Mouse (Mus musculus): Measurements from ENCODE around the gene Cux1.

Cux1 gene

GRCm38 (mm10) chr5:136582201-136582600, 14.9 kb upstream of the Cux1 start:
- no peak for DNase-seq (ENCODE audit: low read depth, low spot score)
- H3K36me3 ChIP-seq (ENCODE audit: control insufficient read depth, insufficient read depth, low read length, poor library complexity, severe bottlenecking) = no peaks in the 10 kb centered on the region
- no peaks in the 10 kb centered on the region for H3K27me3 ChIP-seq (ENCODE audit: control insufficient read depth, insufficient read depth, low read length, poor library complexity, severe bottlenecking)

- Histone ChIP-seq H3K27me3 (ENCODE audit: control insufficient read depth, insufficient read depth, low read length, poor library complexity, severe bottlenecking) (no peaks in the 10 kb centered on the region), H3K36me3 (ENCODE audit: control insufficient read depth, insufficient read depth, low read length, poor library complexity, severe bottlenecking) (no peaks in the 10 kb centered on the region)
- DNase-seq (ENCODE audit: low read depth, low spot score) = no peak
Measured at GRCm38 (mm10) chr5:136581625-136582024, 14.3 kb upstream of the Cux1 start.

GRCm38 (mm10) chr5:136581166-136581565, 13.9 kb upstream of the Cux1 start:
- H3K27me3 ChIP-seq (ENCODE audit: control insufficient read depth, insufficient read depth, low read length, poor library complexity, severe bottlenecking) = no peaks in the 10 kb centered on the region
- peak; percentile 73 for DNase-seq (ENCODE audit: low read depth, low spot score)
- H3K36me3 ChIP-seq (ENCODE audit: control insufficient read depth, insufficient read depth, low read length, poor library complexity, severe bottlenecking) = no peaks in the 10 kb centered on the region

- no peaks in the 10 kb centered on the region for H3K36me3 ChIP-seq (ENCODE audit: control insufficient read depth, insufficient read depth, low read length, poor library complexity, severe bottlenecking)
- H3K27me3 ChIP-seq (ENCODE audit: control insufficient read depth, insufficient read depth, low read length, poor library complexity, severe bottlenecking) = no peaks in the 10 kb centered on the region
- no peak for DNase-seq (ENCODE audit: low read depth, low spot score)
Measured at GRCm38 (mm10) chr5:136578201-136578600, 10.9 kb upstream of the Cux1 start.

- DNase-seq (ENCODE audit: low read depth, low spot score) = no peak
- Histone ChIP-seq H3K36me3 (ENCODE audit: control insufficient read depth, insufficient read depth, low read length, poor library complexity, severe bottlenecking) (no peaks in the 10 kb centered on the region), H3K27me3 (ENCODE audit: control insufficient read depth, insufficient read depth, low read length, poor library complexity, severe bottlenecking) (no peaks in the 10 kb centered on the region)
Measured at GRCm38 (mm10) chr5:136570171-136570570, 2.9 kb upstream of the Cux1 start.

DNA sequence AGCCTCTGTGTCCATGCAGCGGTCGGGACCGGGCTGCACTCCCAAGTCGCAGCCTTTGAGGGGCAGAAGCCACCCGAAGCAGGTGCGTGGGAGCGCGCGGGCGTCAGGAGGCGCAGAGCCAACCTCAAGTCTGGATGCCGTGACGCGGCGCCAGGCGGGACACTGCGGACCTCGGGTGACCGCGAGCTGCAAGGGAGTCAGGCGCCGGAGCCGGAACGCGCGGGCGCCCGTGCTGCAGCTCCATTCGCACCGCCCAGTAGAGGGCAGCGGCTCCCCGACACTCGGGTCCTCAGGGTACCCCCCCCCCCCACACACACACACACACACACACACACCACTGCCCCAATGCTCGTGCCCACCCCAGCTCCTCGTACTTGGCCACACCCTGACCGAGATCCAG, 1.5 kb upstream of the Cux1 start:
- DNase-seq (ENCODE audit: low read depth, low spot score) = peak; percentile 82
- H3K36me3 ChIP-seq (ENCODE audit: control insufficient read depth, insufficient read depth, low read length, poor library complexity, severe bottlenecking) = no peaks in the 10 kb centered on the region
- H3K27me3 ChIP-seq (ENCODE audit: control insufficient read depth, insufficient read depth, low read length, poor library complexity, severe bottlenecking) = no peaks in the 10 kb centered on the region

DNA sequence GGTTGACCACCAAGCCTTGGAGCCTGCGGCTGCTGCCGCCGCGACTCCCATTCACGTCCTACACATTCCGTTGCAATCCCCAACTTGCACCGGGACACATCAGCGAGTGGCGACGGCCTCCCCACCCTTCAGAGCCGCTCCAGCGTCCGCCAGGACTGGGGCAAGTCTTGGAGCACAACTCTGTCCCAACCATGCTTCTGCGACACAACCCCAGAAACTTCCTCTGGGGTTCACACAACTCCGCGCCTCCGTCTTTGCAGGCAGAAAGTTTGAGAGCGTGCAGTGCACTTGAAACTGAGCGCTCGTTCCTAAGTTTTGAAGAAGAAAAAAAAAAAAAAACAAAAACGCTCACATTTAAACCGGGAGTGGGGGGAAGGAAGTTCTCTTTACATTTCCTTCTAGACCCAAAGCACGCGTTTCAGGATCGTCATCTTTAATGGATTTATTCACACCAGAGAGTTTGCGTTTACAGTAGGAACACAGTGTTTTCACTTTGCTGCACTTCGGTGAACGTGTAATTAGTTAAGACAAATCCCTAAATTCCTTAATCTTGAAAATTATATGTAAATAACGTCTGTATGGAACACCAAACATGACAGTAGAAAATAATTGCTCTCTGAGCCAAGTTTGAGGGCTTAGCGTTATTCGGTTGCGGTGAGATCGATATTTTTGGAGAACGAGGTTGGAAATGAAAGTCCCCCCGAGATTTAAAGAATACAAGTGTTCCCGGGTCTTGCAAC, 906 bp upstream of the Cux1 start:
- DNase-seq (ENCODE audit: low read depth, low spot score) = peak; percentile 43
- H3K36me3 ChIP-seq (ENCODE audit: control insufficient read depth, insufficient read depth, low read length, poor library complexity, severe bottlenecking) = no peaks in the 10 kb centered on the region
- no peaks in the 10 kb centered on the region for H3K27me3 ChIP-seq (ENCODE audit: control insufficient read depth, insufficient read depth, low read length, poor library complexity, severe bottlenecking)

DNA sequence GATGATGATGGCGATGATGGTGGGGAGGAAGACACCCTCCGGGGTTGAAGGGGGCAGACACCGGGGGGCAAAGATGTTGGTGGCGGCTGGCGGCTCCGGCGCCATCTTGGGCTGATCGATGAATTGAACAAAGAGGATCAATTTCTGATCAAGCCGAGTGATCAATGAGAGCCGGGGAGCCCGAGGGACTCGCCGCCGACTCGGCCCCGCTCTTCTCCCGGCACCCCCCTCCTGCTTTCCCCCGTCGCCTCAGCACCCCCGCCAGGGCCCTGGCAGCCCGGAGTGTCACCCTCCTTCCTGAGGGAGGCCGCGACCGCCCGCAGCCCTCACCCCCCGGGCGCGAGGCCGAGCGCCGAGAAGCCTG, 496 bp downstream of the Cux1 start:
- H3K36me3 ChIP-seq (ENCODE audit: control insufficient read depth, insufficient read depth, low read length, poor library complexity, severe bottlenecking) = no peaks in the 10 kb centered on the region
- DNase-seq (ENCODE audit: low read depth, low spot score) = no peak

DNA sequence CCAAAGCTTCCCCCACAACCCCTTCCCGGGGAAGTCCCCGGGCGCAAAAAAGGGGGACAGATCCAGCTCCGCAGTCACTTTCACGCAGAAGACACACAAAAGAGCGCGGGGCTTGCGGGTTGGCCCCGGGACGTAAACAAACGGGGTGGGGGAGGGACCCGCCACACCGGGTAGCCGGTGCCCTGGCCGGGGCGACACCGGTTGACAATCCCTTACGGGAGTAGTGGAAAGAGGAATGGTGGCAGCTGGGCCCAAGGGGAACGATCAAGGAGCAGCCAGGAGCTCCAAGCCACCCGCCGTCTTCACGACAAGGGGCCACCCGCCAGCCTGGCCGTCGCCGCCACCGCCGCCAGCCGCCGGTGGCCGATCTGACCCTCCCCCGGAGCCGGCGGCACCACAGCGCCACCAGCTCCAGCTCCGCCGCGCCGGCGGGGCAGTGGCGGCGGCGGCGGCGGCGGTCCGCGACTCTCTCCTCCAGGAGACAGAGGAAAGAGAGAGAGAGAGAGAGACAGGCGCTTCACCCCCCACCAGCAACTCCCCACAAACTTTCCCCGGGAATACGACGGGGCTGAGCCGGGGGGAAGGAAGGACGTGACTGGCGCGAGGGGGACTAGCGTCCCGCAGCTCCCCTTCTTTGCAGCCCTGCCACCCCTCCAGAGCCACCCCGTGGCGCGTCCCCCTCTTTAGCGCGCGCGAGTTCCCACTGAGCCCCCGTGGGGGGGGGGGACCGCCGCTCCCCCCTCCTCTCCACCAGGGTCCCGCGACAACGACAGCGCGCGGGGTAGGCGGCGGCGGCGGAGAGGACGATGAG, 1.1 kb downstream of the Cux1 start:
- DNase-seq (ENCODE audit: low read depth, low spot score) = peak; percentile 58
- no peaks in the 10 kb centered on the region for H3K27me3 ChIP-seq (ENCODE audit: control insufficient read depth, insufficient read depth, low read length, poor library complexity, severe bottlenecking)
- no peaks in the 10 kb centered on the region for H3K36me3 ChIP-seq (ENCODE audit: control insufficient read depth, insufficient read depth, low read length, poor library complexity, severe bottlenecking)

More for the DNA sequence above, 496 bp downstream of the Cux1 start:
- H3K27me3 ChIP-seq (ENCODE audit: control insufficient read depth, insufficient read depth, low read length, poor library complexity, severe bottlenecking) = no peaks in the 10 kb centered on the region

- DNase-seq (ENCODE audit: low read depth, low spot score) = peak; percentile 43
- Histone ChIP-seq H3K36me3 (ENCODE audit: control insufficient read depth, insufficient read depth, low read length, poor library complexity, severe bottlenecking) (no peaks in the 10 kb centered on the region), H3K27me3 (ENCODE audit: control insufficient read depth, insufficient read depth, low read length, poor library complexity, severe bottlenecking) (no peaks in the 10 kb centered on the region)
Measured at GRCm38 (mm10) chr5:136565311-136565811, 1.9 kb downstream of the Cux1 start.

- no peaks in the 10 kb centered on the region for H3K27me3 ChIP-seq (ENCODE audit: control insufficient read depth, insufficient read depth, low read length, poor library complexity, severe bottlenecking)
- DNase-seq (ENCODE audit: low read depth, low spot score) = no peak
- H3K36me3 ChIP-seq (ENCODE audit: control insufficient read depth, insufficient read depth, low read length, poor library complexity, severe bottlenecking) = no peaks in the 10 kb centered on the region
Measured at GRCm38 (mm10) chr5:136564613-136565299, 2.5 kb downstream of the Cux1 start.

- Histone ChIP-seq H3K36me3 (ENCODE audit: control insufficient read depth, insufficient read depth, low read length, poor library complexity, severe bottlenecking) (no peaks in the 10 kb centered on the region), H3K27me3 (ENCODE audit: control insufficient read depth, insufficient read depth, low read length, poor library complexity, severe bottlenecking) (no peaks in the 10 kb centered on the region)
- no peak for DNase-seq (ENCODE audit: low read depth, low spot score)
Measured at GRCm38 (mm10) chr5:136563996-136564395, 3.3 kb downstream of the Cux1 start.

GRCm38 (mm10) chr5:136563104-136563503, 4.2 kb downstream of the Cux1 start:
- H3K27me3 ChIP-seq (ENCODE audit: control insufficient read depth, insufficient read depth, low read length, poor library complexity, severe bottlenecking) = no peaks in the 10 kb centered on the region
- no peaks in the 10 kb centered on the region for H3K36me3 ChIP-seq (ENCODE audit: control insufficient read depth, insufficient read depth, low read length, poor library complexity, severe bottlenecking)
- no peak for DNase-seq (ENCODE audit: low read depth, low spot score)

DNA sequence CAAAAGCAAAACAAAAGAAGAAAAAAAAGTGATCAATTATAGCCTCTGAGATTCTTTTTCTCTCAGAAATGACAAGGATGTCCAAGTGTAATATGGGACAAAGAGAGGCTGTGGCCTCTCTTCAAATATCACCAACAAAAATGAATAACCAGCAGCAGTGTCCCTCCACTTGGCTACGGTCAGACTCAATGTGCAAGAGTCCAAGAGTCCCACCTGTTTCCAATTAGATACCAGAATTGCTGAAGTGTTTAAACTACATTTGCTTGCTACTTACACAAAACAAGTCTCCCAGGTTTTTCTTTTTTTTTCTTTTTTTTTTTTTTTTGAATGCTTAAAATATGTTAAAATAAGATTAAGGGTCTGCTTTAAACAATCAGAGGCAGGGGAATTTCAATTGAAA, 5.1 kb downstream of the Cux1 start:
- Histone ChIP-seq H3K27me3 (ENCODE audit: control insufficient read depth, insufficient read depth, low read length, poor library complexity, severe bottlenecking) (no peaks in the 10 kb centered on the region), H3K36me3 (ENCODE audit: control insufficient read depth, insufficient read depth, low read length, poor library complexity, severe bottlenecking) (no peaks in the 10 kb centered on the region)
- no peak for DNase-seq (ENCODE audit: low read depth, low spot score)

- Histone ChIP-seq H3K36me3 (ENCODE audit: control insufficient read depth, insufficient read depth, low read length, poor library complexity, severe bottlenecking) (no peaks in the 10 kb centered on the region), H3K27me3 (ENCODE audit: control insufficient read depth, insufficient read depth, low read length, poor library complexity, severe bottlenecking) (no peaks in the 10 kb centered on the region)
- DNase-seq (ENCODE audit: low read depth, low spot score) = no peak
Measured at GRCm38 (mm10) chr5:136561641-136562040, 5.6 kb downstream of the Cux1 start.

Measured in splenic B cell, adult 2 months (primary cell).